Mouse (Mus musculus): ENCODE measurements around the gene Bdnf. TPM values are rescaled to one million over a fixed set of nuclear protein-coding genes. Genes with fewer than 3 reads are reported as not detected.

Gene Bdnf
- polyA plus RNA-seq, 1 experiment from 2014 or later = 2.9 TPM

- Histone ChIP-seq H3K4me3 (ENCODE audit: low read depth, low read length) (no peak overlapping the region), H3K27ac (ENCODE audit: low read depth, low read length) (no peak overlapping the region), H3K36me3 (ENCODE audit: control insufficient read depth, insufficient read depth, low read length) (no peaks in the 10 kb centered on the region), H3K4me2 (ENCODE audit: low read depth) (no peak overlapping the region), H3K9me3 (ENCODE audit: control insufficient read depth, low read length) (no peaks in the 10 kb centered on the region), H3K9ac (ENCODE audit: low read length) (no peak overlapping the region), H3K27me3 (ENCODE audit: control insufficient read depth, insufficient read depth, low read length) (no peaks in the 10 kb centered on the region), H3K4me1 (ENCODE audit: control insufficient read depth, insufficient read depth, low read length) (no peaks in the 10 kb centered on the region)
- DNase-seq (ENCODE audit: low spot score) (no peak), ATAC-seq (ENCODE audit: insufficient read depth, low FRiP score, low TSS enrichment) (no peak)
- 97% methylated on average over 1 of the region's 1 CpGs for WGBS
Observed at GRCm38 (mm10) chr2:109729221-109729620, 54.7 kb downstream of the Bdnf start.

GRCm38 (mm10) chr2:109733201-109734039 lies 58.9 kb downstream of the Bdnf start:
- Histone ChIP-seq H3K27me3 (ENCODE audit: control insufficient read depth, insufficient read depth, low read length) (no peaks in the 10 kb centered on the region), H3K9ac (ENCODE audit: low read length) (no peak overlapping the region), H3K4me3 (ENCODE audit: low read depth, low read length) (no peak overlapping the region), H3K27ac (ENCODE audit: low read depth, low read length) (no peak overlapping the region), H3K4me2 (ENCODE audit: low read depth) (no peak overlapping the region), H3K9me3 (ENCODE audit: control insufficient read depth, low read length) (no peaks in the 10 kb centered on the region), H3K4me1 (ENCODE audit: control insufficient read depth, insufficient read depth, low read length) (no peaks in the 10 kb centered on the region), H3K36me3 (ENCODE audit: control insufficient read depth, insufficient read depth, low read length) (no peaks in the 10 kb centered on the region)
- DNase-seq (ENCODE audit: low spot score) (no peak), ATAC-seq (ENCODE audit: insufficient read depth, low FRiP score, low TSS enrichment) (no peak)
- 57% methylated on average over 9 of the region's 9 CpGs for WGBS

GRCm38 (mm10) chr2:109734228-109734627 lies 59.7 kb downstream of the Bdnf start:
- no peaks in the 10 kb centered on the region for H3K9me3 ChIP-seq (ENCODE audit: control insufficient read depth, low read length)
- no peaks in the 10 kb centered on the region for H3K27me3 ChIP-seq (ENCODE audit: control insufficient read depth, insufficient read depth, low read length)
- ATAC-seq (ENCODE audit: insufficient read depth, low FRiP score, low TSS enrichment) (no peak), DNase-seq (ENCODE audit: low spot score) (no peak)
- H3K36me3 ChIP-seq (ENCODE audit: control insufficient read depth, insufficient read depth, low read length) = no peaks in the 10 kb centered on the region
- H3K4me1 ChIP-seq (ENCODE audit: control insufficient read depth, insufficient read depth, low read length) = no peaks in the 10 kb centered on the region
- H3K4me3 ChIP-seq (ENCODE audit: low read depth, low read length) = no peak overlapping the region
- no peak overlapping the region for H3K9ac ChIP-seq (ENCODE audit: low read length)
- no peak overlapping the region for H3K4me2 ChIP-seq (ENCODE audit: low read depth)
- 88% methylated on average over 3 of the region's 3 CpGs for WGBS
- H3K27ac ChIP-seq (ENCODE audit: low read depth, low read length) = no peak overlapping the region

GRCm38 (mm10) chr2:109734666-109735065 lies 60.2 kb downstream of the Bdnf start:
- ATAC-seq (ENCODE audit: insufficient read depth, low FRiP score, low TSS enrichment) = no peak
- H3K4me3 ChIP-seq (ENCODE audit: low read depth, low read length) = no peak overlapping the region

GRCm38 (mm10) chr2:109735347-109735746 lies 60.8 kb downstream of the Bdnf start:
- Histone ChIP-seq H3K27ac (ENCODE audit: low read depth, low read length) (no peak overlapping the region), H3K4me3 (ENCODE audit: low read depth, low read length) (no peak overlapping the region), H3K9ac (ENCODE audit: low read length) (no peak overlapping the region), H3K4me1 (ENCODE audit: control insufficient read depth, insufficient read depth, low read length) (no peaks in the 10 kb centered on the region), H3K9me3 (ENCODE audit: control insufficient read depth, low read length) (no peaks in the 10 kb centered on the region), H3K4me2 (ENCODE audit: low read depth) (no peak overlapping the region), H3K36me3 (ENCODE audit: control insufficient read depth, insufficient read depth, low read length) (no peaks in the 10 kb centered on the region), H3K27me3 (ENCODE audit: control insufficient read depth, insufficient read depth, low read length) (no peaks in the 10 kb centered on the region)
- 67% methylated on average over 7 of the region's 7 CpGs for WGBS
- DNase-seq (ENCODE audit: low spot score) = no peak
- no peak for ATAC-seq (ENCODE audit: insufficient read depth, low FRiP score, low TSS enrichment)

More at GRCm38 (mm10) chr2:109734666-109735065, 60.2 kb downstream of the Bdnf start:
- no peaks in the 10 kb centered on the region for H3K9me3 ChIP-seq (ENCODE audit: control insufficient read depth, low read length)
- 87% methylated on average over 6 of the region's 6 CpGs for WGBS
- H3K27ac ChIP-seq (ENCODE audit: low read depth, low read length) = no peak overlapping the region
- no peaks in the 10 kb centered on the region for H3K27me3 ChIP-seq (ENCODE audit: control insufficient read depth, insufficient read depth, low read length)
- H3K9ac ChIP-seq (ENCODE audit: low read length) = no peak overlapping the region
- H3K36me3 ChIP-seq (ENCODE audit: control insufficient read depth, insufficient read depth, low read length) = no peaks in the 10 kb centered on the region
- no peak for DNase-seq (ENCODE audit: low spot score)
- H3K4me2 ChIP-seq (ENCODE audit: low read depth) = no peak overlapping the region
- H3K4me1 ChIP-seq (ENCODE audit: control insufficient read depth, insufficient read depth, low read length) = no peaks in the 10 kb centered on the region

- Histone ChIP-seq H3K4me2 (ENCODE audit: low read depth) (no peak overlapping the region), H3K9ac (ENCODE audit: low read length) (no peak overlapping the region), H3K27ac (ENCODE audit: low read depth, low read length) (no peak overlapping the region), H3K9me3 (ENCODE audit: control insufficient read depth, low read length) (no peaks in the 10 kb centered on the region), H3K4me1 (ENCODE audit: control insufficient read depth, insufficient read depth, low read length) (no peaks in the 10 kb centered on the region), H3K36me3 (ENCODE audit: control insufficient read depth, insufficient read depth, low read length) (no peaks in the 10 kb centered on the region), H3K4me3 (ENCODE audit: low read depth, low read length) (no peak overlapping the region), H3K27me3 (ENCODE audit: control insufficient read depth, insufficient read depth, low read length) (no peaks in the 10 kb centered on the region)
- WGBS = 76% methylated on average over 2 of the region's 2 CpGs
- DNase-seq (ENCODE audit: low spot score) (no peak), ATAC-seq (ENCODE audit: insufficient read depth, low FRiP score, low TSS enrichment) (peak; percentile 20; the same call in 1 of the 2 replicates)
Observed at GRCm38 (mm10) chr2:109736306-109736705, 61.8 kb downstream of the Bdnf start.

- WGBS = 71% methylated on average over 2 of the region's 2 CpGs
- H3K27ac ChIP-seq (ENCODE audit: low read depth, low read length) = no peak overlapping the region
- H3K4me1 ChIP-seq (ENCODE audit: control insufficient read depth, insufficient read depth, low read length) = peaks cover 2% of the 10 kb centered on the region; the same call in 1 of the 2 replicates
- H3K27me3 ChIP-seq (ENCODE audit: control insufficient read depth, insufficient read depth, low read length) = no peaks in the 10 kb centered on the region
- H3K4me3 ChIP-seq (ENCODE audit: low read depth, low read length) = no peak overlapping the region
- no peak overlapping the region for H3K9ac ChIP-seq (ENCODE audit: low read length)
- no peaks in the 10 kb centered on the region for H3K36me3 ChIP-seq (ENCODE audit: control insufficient read depth, insufficient read depth, low read length)
- H3K4me2 ChIP-seq (ENCODE audit: low read depth) = no peak overlapping the region
- no peaks in the 10 kb centered on the region for H3K9me3 ChIP-seq (ENCODE audit: control insufficient read depth, low read length)
- DNase-seq (ENCODE audit: low spot score) (no peak), ATAC-seq (ENCODE audit: insufficient read depth, low FRiP score, low TSS enrichment) (no peak)
Observed at GRCm38 (mm10) chr2:109738331-109738730, 63.8 kb downstream of the Bdnf start.

GRCm38 (mm10) chr2:109743208-109743960 lies 68.9 kb downstream of the Bdnf start:
- Histone ChIP-seq H3K4me2 (ENCODE audit: low read depth) (no peak overlapping the region), H3K9ac (ENCODE audit: low read length) (no peak overlapping the region), H3K4me1 (ENCODE audit: control insufficient read depth, insufficient read depth, low read length) (peaks cover 4% of the 10 kb centered on the region; the same call in 1 of the 2 replicates), H3K9me3 (ENCODE audit: control insufficient read depth, low read length) (no peaks in the 10 kb centered on the region), H3K36me3 (ENCODE audit: control insufficient read depth, insufficient read depth, low read length) (no peaks in the 10 kb centered on the region), H3K4me3 (ENCODE audit: low read depth, low read length) (no peak overlapping the region), H3K27ac (ENCODE audit: low read depth, low read length) (no peak overlapping the region), H3K27me3 (ENCODE audit: control insufficient read depth, insufficient read depth, low read length) (no peaks in the 10 kb centered on the region)
- DNase-seq (ENCODE audit: low spot score) (no peak), ATAC-seq (ENCODE audit: insufficient read depth, low FRiP score, low TSS enrichment) (peak; percentile 80)
- whole genome bisulfite sequencing = 41% methylated on average over 3 of the region's 3 CpGs
